Mouse (Mus musculus): ENCODE data around the gene Adprhl2.

Adprhl2 gene

DNA sequence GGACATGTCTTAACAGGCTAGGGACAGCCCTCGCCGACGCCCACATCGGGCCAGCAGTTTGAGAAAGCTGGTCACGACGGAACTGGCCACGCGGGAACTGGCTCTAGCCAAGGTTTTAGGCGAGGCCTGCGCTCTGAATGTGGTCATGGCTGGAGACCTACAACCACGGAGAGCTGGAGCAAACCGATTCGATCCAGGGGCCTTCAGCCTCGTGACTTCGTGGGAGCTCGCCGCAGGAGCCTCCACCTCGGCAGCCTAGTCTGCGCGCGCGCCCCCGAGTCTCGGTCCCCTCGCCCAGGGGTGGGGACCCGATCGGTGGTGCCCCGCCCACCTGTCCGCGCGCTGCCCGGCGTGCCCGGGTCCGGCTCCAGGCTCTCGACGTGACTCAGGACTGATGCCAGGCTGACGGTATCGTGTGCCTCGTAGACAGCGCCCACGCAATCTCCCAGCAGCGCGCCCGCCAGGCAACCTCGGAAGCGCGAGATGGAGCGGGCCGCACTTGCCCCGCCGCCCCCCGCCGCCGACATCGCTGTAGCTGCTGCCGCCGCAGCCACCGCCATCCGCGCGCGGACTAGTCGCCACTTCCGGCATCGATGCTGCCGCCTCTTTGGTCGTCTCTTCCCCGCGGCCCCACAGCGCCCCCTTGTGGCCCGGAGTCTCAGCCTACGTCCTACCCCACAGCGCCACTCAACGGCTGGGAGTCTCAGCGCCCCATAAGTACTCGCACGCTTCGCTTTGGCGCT lies at the start of gene Adprhl2:
Adprhl2 (minus strand) TSS at position 593 of the 743 bp plus-strand sequence.
- peak; percentile 97 to 100 for DNase-seq (ENCODE audit: low spot score in 2 of 2)

DNA sequence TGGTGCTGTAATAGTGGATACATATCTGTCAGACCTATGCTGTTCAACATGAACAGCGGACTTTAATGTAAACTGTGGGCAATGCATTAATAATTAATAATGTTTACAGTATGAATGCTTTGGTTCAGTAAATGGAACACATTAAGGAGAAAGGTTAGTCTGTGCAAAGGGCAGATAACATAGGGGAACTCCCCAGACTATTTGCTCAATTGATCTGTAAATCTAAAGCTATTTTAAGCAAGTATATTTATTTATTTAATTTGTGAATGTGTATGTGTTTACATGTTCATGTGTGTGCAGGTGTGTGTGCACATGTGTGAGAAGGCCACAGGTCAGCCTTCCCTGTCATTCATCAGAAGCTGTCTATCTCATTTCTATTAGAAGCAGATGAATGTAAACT lies 38.6 kb upstream of the Adprhl2 start:
- no peak for DNase-seq (ENCODE audit: low spot score in 2 of 2)

DNA sequence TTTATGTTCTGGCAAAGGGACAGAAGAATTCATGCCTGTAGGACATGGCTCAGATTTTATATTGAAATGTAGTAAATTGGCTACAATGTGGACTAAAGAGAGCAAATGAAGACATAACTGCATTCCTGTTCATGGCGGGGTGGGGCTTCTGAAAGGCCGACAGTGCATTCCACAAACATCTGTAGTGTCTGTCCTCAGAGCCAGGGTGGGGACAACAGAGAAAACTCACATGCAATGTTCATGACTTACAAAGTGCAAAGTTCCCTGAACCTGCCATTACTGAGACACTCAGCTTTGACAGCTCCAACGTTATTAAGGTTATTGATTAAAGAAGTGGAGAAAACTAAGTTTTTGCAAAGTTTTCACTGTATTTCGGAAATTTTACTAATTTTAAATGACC lies 21.9 kb upstream of the Adprhl2 start:
- DNase-seq (ENCODE audit: low spot score in 2 of 2): no peak

DNA sequence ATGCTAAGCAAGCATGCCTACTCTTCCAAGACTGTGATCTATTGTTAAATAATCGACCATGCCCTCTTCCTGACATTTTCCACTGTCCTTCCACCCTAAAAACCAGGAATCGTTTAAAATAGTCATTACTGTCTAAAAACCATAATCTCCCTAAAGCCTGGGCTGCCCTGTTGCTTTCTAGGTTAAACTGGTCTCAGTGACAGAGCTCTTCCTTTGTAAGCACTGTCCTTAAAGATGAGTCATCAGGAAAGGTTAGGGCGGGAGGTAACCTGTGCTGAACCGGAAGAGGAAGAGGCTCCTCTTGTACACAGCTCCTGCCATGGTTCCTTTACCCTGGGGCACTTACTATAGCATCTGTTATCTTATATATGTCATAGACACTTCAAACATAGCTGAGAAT lies 18.0 kb upstream of the Adprhl2 start:
- no peak for DNase-seq (ENCODE audit: low spot score in 2 of 2)

DNA sequence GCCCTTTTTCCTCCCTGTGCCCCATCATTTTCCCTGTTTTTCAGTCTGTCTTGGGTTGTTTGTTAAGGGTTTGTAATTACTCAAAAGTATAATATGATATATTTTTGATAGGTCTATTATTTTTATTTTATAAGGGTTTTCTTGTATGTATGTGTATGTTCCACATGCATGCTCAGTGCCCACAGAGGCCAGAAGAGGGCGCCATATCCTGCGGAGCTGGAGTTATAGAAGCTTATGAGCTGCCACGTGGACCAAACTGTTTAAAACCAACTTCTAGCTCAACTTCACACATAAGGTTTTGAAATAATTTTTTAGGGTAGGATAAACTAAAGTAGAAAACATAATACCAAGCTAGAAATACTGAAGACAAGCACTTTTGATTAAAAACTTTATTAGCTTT lies 10.9 kb upstream of the Adprhl2 start:
- no peak for DNase-seq (ENCODE audit: low spot score in 2 of 2)

DNA sequence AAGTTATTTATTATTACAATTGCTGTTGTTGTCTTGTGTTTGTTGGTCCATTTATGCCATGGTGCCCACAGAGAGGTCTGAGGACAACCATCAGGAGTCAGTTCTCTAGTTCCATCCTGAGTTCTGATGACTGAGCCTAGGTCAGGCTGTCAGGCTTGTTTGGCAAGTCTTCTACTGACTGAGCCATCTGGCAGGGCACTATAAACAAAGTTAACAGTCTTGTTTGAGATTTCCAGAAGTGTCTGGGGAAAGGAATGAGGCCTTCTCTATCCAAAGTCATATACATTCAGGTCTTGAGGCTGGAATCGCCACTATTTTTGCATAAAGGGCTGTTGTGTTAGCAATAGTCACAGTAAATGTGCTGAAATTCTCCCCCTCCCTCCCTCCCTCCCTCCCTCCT lies 10.2 kb upstream of the Adprhl2 start:
- DNase-seq (ENCODE audit: low spot score in 2 of 2): no peak

DNA sequence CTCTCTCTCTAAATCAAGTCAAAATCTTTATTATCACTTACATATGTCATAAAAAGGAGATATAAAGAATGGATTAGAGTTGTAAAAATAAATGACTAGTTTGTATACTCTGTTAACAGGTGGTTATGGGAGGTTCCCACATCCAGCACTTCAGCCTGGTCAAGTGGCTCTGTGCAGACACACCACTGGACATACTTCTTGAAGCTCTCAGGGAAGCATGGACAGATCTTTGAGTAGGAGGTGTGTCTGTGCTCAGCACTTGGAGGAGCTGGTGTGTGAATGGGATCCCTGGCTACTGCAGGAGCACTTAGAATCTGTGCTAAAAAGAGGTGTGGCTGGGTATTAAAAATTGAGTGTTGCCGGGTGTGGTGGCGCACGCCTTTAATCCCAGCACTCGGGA lies 8.8 kb upstream of the Adprhl2 start:
- DNase-seq (ENCODE audit: low spot score in 2 of 2): no peak

DNA sequence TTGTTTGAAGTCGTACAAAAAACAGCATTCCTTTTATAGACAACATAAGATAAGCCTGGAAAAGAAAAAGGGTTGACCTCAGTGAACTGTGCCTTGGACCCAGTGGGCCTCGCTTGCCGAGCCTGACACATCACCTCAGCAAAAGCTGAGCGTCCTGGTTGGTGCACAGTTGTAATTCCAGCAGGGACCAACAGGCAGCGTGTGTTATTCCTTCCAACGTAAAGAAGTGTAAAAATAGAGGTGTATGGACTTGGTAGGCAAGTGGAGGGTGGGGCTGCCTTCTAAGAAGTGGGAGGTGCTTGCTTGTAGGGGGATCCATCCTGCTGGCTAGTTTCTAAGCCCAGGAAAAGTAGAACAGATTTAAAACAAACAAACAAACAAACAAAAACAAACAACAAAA lies 4.5 kb upstream of the Adprhl2 start:
- DNase-seq (ENCODE audit: low spot score in 2 of 2): no peak

DNA sequence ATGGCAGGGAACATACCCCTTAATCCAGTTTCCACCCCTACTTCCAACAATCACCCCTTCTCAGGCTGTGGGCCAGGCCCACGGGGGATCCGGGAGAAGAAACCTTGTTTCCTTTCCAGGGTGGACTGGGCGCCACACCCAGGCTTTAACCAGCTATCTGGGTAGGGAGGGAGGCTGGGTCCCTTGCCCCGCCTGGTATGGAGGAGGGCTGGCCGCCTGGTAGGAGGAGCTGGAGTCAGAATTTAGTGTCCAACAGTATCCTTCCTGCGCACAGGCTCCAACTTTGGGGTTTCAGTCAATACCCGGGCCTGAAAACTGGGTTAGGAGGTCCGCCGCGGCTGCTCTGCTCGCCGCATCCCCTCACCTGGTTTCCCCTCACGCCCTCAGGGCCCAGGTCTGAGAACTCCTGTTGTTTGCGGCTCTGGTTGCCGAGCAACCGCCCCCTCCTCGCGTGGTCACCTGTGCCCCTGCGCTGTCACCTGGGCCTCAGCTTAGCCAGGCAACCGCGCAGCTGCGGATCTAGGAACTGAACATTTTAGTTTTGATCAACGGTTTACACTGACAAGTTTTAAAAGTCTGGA lies 3.9 kb upstream of the Adprhl2 start, which contains the start of gene Tekt2:
Tekt2 (minus strand) TSS at position 408 of the 581 bp plus-strand sequence.
- DNase-seq (ENCODE audit: low spot score in 2 of 2): no peak

DNA sequence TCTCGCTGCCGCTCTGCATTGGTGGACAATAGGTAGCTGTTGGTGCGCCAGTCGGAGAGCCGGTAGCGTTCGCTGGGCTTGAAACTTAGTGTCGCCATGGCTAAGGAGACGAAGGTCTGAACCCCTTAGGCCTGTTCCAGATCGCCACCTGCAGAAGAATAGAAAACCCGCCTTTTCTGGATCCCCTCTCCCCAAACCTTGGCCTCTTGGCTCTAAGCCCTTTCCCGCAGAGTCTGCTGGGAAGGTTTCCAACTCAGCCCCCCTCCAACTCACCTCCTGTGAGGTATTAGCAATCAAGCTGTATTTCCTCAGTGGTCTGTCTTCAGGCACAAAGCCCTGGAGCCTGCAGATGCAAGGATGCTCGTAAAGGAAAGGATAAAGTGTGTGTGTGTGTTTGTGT lies 3.4 kb upstream of the Adprhl2 start:
- no peak for DNase-seq (ENCODE audit: low spot score in 2 of 2)

DNA sequence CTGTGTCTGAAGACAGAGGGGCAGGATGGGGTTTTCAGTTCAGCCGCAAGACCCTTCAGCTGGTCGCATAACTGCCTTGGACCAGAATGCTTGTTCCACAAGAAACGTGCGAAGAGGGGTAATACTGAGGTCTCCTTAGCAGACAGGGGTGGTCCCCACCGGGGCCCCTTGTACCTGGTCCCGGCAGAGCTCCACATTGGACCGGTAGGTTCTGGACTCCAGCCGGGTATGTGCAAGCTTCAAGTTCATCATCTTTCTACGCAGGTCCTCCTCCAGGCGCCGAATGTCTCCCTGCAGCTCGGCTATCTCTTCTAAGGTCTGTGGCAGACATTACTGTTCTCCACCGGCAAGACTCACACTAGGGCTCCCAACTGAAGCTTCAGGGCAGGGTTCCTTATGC lies 1.1 kb upstream of the Adprhl2 start:
- no peak for DNase-seq (ENCODE audit: low spot score in 2 of 2)

DNA sequence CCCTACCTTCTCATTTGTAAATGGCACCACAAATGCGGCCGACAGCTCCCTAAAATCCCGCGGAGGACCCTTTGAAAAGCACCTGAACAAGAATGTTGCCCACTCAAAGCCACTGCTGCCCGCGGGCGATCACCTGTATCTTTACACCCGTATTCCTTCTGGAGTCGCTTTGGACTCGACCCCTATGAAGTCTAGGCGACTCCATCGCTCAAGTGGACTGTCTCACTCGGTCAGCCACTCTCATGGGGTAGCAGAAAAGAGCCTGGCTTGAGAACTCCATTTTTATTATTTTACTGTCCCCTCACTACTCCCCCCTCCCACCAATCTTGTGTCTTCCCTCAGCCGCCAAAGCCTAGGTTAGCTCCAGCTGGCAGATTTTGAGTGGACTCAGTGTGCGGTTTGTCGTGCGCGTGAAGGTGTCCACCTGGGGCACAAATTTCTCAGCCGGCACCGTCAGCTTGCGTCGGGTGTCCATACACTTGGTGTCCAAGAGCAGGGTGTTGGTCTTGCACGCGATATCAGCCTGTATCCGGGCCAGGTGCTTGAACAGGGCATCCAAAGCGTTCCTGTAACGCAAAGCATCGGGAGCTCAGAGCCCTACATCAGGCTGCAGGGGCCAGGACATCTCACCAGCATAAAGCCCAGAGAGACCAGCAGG lies 480 bp upstream of the Adprhl2 start:
- no peak for DNase-seq (ENCODE audit: low spot score in 2 of 2)

DNA sequence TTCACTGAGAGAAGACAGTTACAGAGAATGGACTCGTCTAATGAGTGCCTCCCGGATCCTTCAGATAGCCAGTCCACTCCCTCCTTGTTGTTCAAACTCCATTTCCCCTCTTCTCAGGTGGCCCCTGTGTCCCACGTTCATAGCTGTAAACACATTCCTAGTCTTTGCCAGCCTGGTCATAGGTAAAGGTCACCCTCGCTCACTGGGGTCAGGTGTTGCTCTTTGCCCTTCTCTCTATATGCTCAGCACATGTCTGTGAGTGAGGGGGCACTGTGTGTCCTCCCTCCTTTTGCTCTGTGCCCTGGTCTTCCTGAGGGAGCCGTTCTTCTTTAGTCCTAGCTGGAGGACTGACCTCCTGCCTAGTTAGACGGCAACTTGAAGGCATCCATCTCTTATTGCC lies 1.7 kb downstream of the Adprhl2 start:
- DNase-seq (ENCODE audit: low spot score in 2 of 2): no peak

DNA sequence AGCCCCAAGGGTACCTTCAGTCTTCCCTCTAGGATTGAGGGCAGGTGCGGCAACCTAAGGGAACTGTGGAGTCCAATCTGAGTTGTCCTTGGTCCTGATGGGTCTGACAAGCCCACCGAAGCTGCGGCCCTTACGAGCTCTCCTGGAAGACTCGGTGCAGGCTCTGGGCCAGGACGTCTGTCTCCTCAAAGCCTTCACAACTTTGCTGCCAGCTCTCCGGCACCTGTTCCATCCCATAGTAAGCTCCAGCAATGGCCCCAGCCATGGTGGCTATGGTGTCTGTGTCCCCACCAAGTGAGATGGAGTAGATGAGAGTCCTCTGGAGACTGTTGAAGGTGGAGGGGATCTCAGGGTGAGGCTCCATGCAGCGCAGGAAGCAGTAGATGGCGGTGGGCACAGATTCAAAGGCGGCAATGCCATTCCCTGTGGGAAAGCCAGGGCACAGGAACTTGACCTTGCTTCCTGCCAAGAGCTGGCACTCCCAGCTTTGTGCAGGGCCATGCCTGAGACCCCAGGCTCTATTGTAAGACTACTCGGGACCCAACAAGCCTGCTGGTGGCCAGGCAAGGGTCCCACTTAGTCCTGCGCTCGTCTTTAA lies 5.0 kb downstream of the Adprhl2 start:
- no peak for DNase-seq (ENCODE audit: low spot score in 2 of 2)

DNA sequence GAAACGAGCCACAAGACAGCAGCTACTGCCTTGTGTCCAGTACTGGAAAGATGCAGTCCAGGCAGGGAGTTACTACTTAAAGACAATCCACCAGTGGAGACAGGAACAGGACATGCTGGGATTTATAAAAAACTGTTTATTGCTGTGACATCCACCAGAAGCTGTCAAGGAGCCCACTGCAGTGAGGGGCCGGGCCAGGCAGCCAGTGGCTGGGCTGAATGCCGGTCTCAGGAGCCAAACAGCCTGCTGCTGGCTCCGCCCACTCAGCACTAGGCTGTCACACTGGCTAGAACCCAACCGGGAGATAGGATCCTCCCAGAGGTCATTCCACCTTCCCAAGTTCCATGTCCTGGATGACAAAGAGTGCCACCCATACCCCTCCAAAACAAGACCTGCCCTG lies 5.6 kb downstream of the Adprhl2 start:
- DNase-seq (ENCODE audit: low spot score in 2 of 2): no peak

DNA sequence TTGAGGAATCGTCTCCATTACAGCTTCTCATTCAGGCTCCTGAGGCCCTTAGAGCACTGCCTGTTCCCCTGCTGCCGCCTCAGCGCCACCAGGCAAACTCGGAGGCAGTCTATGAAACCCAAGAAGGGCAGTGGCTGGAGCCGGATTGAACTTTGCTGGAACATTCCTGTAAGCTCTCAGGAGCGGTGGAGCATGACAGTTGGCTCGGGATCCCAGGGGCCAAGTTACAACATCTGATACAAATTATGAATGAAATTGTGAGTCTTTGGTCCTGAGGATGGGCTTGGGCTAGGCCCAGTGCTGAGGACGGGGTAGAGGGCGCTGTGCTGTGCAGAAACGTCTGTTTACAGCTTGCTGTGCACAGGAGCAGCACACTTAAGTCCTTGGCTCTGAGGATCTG lies 7.1 kb downstream of the Adprhl2 start:
- no peak for DNase-seq (ENCODE audit: low spot score in 2 of 2)

DNA sequence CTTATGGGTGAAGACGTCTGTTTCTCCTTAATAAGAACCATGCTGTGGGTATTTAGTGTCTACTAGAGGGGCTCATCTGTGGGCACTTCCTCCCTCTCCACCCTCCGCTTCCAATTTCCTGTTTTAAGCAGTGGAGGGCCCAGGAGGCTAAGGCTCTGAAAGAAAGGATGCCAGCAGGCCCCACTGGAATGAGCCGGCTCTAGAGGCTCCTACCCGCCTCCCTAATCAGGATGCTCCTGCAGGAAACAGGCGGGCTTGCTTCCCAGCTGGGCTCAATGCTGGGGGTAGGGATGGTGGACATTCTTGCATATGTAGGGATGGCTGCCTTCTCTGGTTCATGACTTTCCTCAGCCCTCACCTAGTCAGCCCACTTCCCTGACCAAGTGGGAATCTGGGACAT lies 8.3 kb downstream of the Adprhl2 start:
- no peak for DNase-seq (ENCODE audit: low spot score in 2 of 2)

DNA sequence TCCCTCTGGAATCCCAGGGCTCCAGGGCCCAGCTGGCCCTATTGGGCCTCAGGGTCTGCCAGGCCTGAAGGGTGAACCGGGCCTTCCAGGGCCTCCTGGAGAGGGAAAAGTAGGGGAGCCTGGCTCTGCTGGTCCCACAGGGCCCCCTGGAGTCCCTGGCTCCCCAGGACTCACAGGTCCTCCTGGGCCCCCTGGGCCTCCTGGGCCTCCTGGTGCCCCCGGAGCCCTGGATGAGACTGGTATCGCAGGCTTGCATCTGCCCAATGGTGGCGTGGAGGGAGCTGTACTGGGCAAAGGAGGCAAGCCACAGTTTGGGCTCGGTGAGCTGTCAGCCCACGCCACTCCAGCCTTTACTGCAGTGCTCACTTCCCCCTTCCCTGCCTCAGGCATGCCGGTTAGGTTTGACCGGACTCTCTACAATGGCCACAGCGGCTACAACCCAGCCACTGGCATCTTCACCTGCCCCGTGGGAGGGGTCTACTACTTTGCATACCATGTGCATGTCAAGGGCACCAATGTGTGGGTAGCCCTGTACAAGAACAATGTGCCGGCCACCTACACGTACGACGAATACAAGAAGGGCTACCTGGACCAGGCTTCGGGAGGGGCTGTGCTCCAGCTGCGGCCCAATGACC lies 9.8 kb downstream of the Adprhl2 start:
- no peak for DNase-seq (ENCODE audit: low spot score in 2 of 2)

DNA sequence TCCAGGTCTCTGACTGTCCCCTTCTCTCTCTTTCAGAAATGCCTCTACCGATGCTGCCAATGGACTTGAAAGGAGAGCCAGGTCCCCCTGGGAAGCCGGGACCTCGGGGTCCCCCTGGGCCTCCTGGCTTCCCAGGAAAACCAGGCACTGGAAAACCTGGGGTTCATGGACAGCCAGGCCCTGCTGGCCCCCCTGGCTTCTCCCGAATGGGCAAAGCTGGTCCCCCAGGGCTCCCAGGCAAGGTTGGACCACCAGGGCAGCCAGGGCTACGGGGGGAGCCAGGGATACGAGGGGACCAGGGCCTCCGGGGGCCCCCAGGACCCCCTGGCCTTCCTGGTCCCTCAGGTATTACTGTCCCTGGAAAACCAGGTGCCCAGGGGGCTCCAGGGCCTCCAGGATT lies 11.2 kb downstream of the Adprhl2 start:
- no peak for DNase-seq (ENCODE audit: low spot score in 2 of 2)

DNA sequence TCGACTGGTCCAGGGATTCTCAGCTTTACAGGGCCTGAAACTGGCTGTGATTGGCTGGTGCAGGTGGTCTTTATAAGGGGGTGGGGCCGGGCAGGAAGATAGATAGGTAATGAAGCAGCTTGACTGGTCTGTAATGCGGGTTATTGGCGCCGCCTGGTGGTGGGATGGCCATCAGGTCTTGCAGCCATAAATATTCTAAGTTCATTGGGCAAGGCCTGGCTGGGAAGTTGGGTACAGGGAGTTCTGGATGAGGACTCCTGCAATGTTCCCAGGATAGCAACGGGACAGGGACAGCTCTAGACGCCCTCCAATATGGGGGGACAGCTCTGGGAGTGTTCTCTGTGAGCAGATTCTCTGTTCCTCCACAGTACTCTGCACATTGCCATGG lies 11.6 kb downstream of the Adprhl2 start:
- peak; percentile 58 to 76 for DNase-seq (ENCODE audit: low spot score in 2 of 2)

DNA sequence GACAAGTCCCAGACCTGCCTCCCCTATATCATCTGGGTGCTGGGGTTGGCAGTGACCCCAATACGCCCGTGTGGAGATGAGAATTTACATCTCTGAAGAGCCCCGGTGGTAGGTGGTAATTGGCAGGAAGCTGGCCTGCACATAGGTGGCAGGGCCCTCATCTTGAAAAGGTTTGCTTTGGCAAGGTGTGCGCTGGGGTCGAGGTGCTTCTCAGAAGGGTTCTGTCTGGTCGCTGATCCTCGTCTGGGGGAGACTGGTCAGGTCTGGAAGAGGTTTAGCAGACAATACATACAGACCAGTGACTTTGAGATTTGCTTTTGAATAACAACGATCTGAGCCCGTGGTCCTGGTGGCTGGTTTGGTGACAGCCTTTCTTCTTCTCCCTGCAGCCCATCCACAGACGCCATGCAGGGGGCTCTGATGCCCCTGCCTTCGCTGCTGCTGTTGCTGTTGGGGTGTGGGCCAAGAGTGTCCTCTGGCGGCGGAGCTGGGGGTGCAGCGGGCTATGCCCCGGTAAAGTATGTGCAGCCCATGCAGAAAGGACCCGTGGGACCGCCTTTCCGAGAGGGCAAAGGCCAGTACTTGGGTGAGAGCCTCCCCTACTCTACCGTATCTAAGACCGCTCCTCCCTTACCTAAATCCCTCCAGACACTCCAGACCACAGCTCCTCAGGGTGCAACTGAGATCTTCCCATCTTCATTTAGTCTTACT lies 12.1 kb downstream of the Adprhl2 start:
- DNase-seq (ENCODE audit: low spot score in 2 of 2): no peak

DNA sequence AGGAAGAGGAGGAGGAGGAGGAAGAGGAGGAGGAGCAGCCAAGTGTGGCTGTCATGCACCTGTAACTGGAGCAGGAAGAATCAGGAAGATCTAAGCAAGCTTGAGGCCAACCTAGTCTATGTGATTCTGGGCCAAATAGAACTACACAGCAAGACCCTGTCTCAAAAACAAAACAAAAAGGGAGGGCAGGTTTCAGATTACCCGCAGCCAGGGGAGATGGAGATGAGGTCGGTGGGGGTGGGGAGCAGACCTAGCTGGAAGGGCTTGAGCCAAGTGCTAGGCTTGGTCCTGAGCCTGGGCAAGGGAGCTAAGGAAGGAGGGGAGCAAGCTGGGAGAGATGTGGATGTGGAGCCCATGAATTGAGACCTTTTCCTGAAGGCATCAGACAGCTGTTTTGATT lies 14.7 kb downstream of the Adprhl2 start:
- no peak for DNase-seq (ENCODE audit: low spot score in 2 of 2)

Data from spleen, postnatal 14 days (tissue).